Mouse (Mus musculus): ENCODE measurements around the gene 6430571L13Rik. TPM values are rescaled to one million over a fixed set of nuclear protein-coding genes. Genes with fewer than 3 reads are reported as not detected.
A peak's percentile ranks its signal among the peaks of the same experiment; 100 is the strongest.

The 6430571L13Rik gene
- polyA plus RNA-seq, 2 experiments: 0.07 TPM; not detected in 1

DNA sequence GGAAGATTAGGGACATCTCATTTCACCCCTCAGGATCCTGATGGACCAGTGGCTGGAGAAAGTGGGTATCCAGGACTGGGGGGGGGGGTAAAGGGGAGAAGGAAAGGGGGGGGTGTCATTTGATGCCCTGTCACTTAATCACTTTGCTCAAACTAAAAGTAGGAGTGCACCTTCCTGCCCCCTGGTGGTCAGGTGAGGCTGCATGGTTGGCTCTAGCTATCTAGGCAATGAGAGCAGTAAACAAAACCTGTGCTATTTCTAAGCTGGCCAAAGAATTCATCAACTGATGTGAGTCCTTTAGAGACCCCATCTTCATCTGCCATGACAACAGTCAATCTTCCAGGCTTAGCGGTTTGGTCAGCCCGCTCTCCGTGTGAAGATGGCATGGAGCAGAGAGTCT lies 46.3 kb downstream of the 6430571L13Rik start:
- Histone ChIP-seq H3K4me3 (ENCODE audit: insufficient read depth in 1 of 2, low read depth in 2 of 2, low read length in 2 of 2) (no peak overlapping the region), H3K4me2 (ENCODE audit: low read depth) (no peak overlapping the region), H3K27me3 (ENCODE audit: control insufficient read depth, insufficient read depth, low read length) (peaks cover 23% of the 10 kb centered on the region), H3K36me3 (replicated peaks; ENCODE audit: control insufficient read depth, insufficient read depth, low read depth) (no peaks in the 10 kb centered on the region), H3K9ac (replicated peaks) (no peak overlapping the region), H3K27ac (no peak overlapping the region), H3K9me3 (ENCODE audit: control insufficient read depth, low read length) (no peaks in the 10 kb centered on the region), H3K4me1 (replicated peaks; ENCODE audit: control insufficient read depth in 2 of 2, insufficient read depth in 2 of 2, low read length in 1 of 2) (no peaks in the 10 kb centered on the region)
- DNase-seq (ENCODE audit: low read depth in 3 of 3, low spot score in 3 of 3) (no peak), ATAC-seq (ENCODE audit: insufficient read depth) (0 out of 2 replicates have a peak, but pooled peaks have one; percentile 31)
- TF ChIP-seq EP300 (IDR thresholded peaks at IDR 0.05; ENCODE audit: low read depth) (no peak), CTCF (IDR thresholded peaks at IDR 0.05; ENCODE audit: low read depth) (peak; percentile 81)
- WGBS (ENCODE audit: insufficient replicate concordance): 45% methylated on average over 3 of the region's 3 CpGs

DNA sequence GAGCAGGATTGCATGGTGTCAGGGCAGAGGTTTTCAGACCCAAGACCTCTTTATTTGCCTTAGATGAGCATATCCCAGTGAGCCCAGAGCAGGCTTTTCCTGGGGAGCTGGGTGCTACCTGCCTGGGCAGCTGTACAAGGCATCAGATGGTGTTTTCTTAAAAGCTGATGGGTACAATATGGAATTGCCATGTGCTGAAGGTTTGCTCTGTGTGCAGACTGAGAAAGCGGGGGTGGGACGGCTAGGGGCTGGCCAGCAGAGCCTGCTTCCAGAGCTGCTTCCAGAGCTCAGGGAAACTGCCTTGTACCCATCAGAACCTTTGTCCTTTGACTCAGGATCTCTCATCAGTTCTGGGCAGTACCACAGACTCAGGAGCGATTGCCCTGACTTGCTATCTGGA lies 47.3 kb downstream of the 6430571L13Rik start:
- Histone ChIP-seq H3K27ac (no peak overlapping the region), H3K27me3 (ENCODE audit: control insufficient read depth, insufficient read depth, low read length) (peaks cover 13% of the 10 kb centered on the region), H3K4me2 (ENCODE audit: low read depth) (no peak overlapping the region), H3K4me3 (ENCODE audit: insufficient read depth in 1 of 2, low read depth in 2 of 2, low read length in 2 of 2) (no peak overlapping the region), H3K9ac (replicated peaks) (no peak overlapping the region), H3K9me3 (ENCODE audit: control insufficient read depth, low read length) (no peaks in the 10 kb centered on the region), H3K36me3 (replicated peaks; ENCODE audit: control insufficient read depth, insufficient read depth, low read depth) (no peaks in the 10 kb centered on the region), H3K4me1 (replicated peaks; ENCODE audit: control insufficient read depth in 2 of 2, insufficient read depth in 2 of 2, low read length in 1 of 2) (no peaks in the 10 kb centered on the region)
- DNase-seq (ENCODE audit: low read depth in 3 of 3, low spot score in 3 of 3) (no peak), ATAC-seq (ENCODE audit: insufficient read depth) (no peak)
- 75% methylated on average over 3 of the region's 3 CpGs for WGBS (ENCODE audit: insufficient replicate concordance)
- TF ChIP-seq EP300 (IDR thresholded peaks at IDR 0.05; ENCODE audit: low read depth) (no peak), CTCF (IDR thresholded peaks at IDR 0.05; ENCODE audit: low read depth) (no peak)

DNA sequence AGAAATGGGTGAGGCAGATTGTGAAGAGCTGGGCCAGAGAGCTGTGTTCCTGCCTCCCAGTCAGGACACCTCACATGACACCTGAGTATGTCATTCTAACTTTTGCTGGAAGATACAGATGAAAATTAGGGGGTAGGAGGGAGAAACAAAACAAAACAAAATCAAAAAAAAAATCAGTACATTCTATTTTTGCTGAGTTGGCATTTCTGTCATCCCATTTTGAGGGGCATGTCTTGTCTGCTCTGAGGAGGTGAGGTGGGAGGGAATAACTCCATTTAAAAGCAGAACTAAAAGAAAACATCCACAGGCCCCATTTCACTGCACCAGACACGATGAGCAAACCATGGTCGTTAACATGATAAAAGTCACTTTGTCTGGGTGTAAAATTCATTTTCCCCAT lies 47.9 kb downstream of the 6430571L13Rik start:
- Histone ChIP-seq H3K27ac (no peak overlapping the region), H3K36me3 (replicated peaks; ENCODE audit: control insufficient read depth, insufficient read depth, low read depth) (no peaks in the 10 kb centered on the region), H3K4me3 (ENCODE audit: insufficient read depth in 1 of 2, low read depth in 2 of 2, low read length in 2 of 2) (no peak overlapping the region), H3K4me1 (replicated peaks; ENCODE audit: control insufficient read depth in 2 of 2, insufficient read depth in 2 of 2, low read length in 1 of 2) (no peaks in the 10 kb centered on the region), H3K9ac (replicated peaks) (no peak overlapping the region), H3K27me3 (ENCODE audit: control insufficient read depth, insufficient read depth, low read length) (peaks cover 11% of the 10 kb centered on the region; the same call in 1 of the 2 replicates), H3K9me3 (ENCODE audit: control insufficient read depth, low read length) (no peaks in the 10 kb centered on the region), H3K4me2 (ENCODE audit: low read depth) (no peak overlapping the region)
- ATAC-seq (ENCODE audit: insufficient read depth) (no peak), DNase-seq (ENCODE audit: low read depth in 3 of 3, low spot score in 3 of 3) (no peak)
- TF ChIP-seq CTCF (IDR thresholded peaks at IDR 0.05; ENCODE audit: low read depth): no peak
- no peak for TF ChIP-seq EP300 (IDR thresholded peaks at IDR 0.05; ENCODE audit: low read depth)
- 33% methylated on average over 2 of the region's 2 CpGs for WGBS (ENCODE audit: insufficient replicate concordance)

DNA sequence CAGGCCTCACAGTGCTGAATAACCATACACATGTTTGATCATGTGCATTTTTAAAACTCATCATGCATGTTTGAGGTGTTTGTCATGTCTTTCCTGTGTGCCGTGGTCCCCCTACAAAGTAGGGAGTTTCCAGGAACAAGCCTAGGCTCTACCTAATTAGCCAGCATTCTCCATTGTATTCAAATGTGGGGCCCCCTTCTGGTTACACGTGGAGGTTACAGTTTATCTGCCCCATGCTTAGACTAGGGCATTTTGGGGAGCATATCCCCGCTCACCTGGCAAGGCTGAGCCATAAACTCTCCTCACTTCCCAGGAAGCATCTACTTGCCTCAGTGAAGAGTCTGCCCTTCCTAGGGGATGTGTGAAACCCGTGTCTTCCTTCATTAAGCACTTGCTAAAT lies 56.0 kb downstream of the 6430571L13Rik start:
- no peak for ATAC-seq (ENCODE audit: insufficient read depth)
- Histone ChIP-seq H3K9ac (replicated peaks) (no peak overlapping the region), H3K9me3 (ENCODE audit: control insufficient read depth, low read length) (no peaks in the 10 kb centered on the region), H3K4me1 (replicated peaks; ENCODE audit: control insufficient read depth in 2 of 2, insufficient read depth in 2 of 2, low read length in 1 of 2) (no peaks in the 10 kb centered on the region), H3K4me3 (ENCODE audit: insufficient read depth in 1 of 2, low read depth in 2 of 2, low read length in 2 of 2) (no peak overlapping the region), H3K36me3 (replicated peaks; ENCODE audit: control insufficient read depth, insufficient read depth, low read depth) (no peaks in the 10 kb centered on the region), H3K4me2 (ENCODE audit: low read depth) (no peak overlapping the region), H3K27ac (no peak overlapping the region), H3K27me3 (ENCODE audit: control insufficient read depth, insufficient read depth, low read length) (peaks cover 47% of the 10 kb centered on the region)
- TF ChIP-seq CTCF (IDR thresholded peaks at IDR 0.05; ENCODE audit: low read depth) (peak; percentile 53), EP300 (IDR thresholded peaks at IDR 0.05; ENCODE audit: low read depth) (no peak)
- no peak for DNase-seq (ENCODE audit: low read depth in 3 of 3, low spot score in 3 of 3)
- WGBS (ENCODE audit: insufficient replicate concordance): 17% methylated on average over 4 of the region's 4 CpGs

DNA sequence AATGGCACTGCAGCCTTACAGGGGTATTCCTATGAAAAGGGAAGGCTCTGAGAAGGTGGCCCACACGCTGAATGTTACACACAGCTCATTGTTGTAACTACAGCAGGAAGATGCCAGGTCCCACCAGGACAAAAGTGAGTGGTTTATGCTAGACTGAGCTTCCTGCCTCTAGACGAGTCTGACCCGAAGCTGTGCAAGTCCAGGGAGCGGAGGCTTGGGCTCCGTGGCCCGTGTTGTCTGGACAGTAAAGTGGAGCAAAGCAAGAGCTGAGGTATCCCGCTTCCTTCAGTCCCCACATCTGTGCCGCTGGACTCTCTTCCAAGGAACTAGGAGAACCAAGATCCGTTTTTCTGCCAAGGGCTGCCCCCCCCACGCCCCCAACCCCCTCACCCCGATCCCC lies 58.6 kb downstream of the 6430571L13Rik start:
- TF ChIP-seq EP300 (IDR thresholded peaks at IDR 0.05; ENCODE audit: low read depth) (no peak), CTCF (IDR thresholded peaks at IDR 0.05; ENCODE audit: low read depth) (no peak)
- no peak for DNase-seq (ENCODE audit: low read depth in 3 of 3, low spot score in 3 of 3)
- Histone ChIP-seq H3K27ac (no peak overlapping the region), H3K4me1 (replicated peaks; ENCODE audit: control insufficient read depth in 2 of 2, insufficient read depth in 2 of 2, low read length in 1 of 2) (no peaks in the 10 kb centered on the region), H3K9ac (replicated peaks) (no peak overlapping the region), H3K4me3 (ENCODE audit: insufficient read depth in 1 of 2, low read depth in 2 of 2, low read length in 2 of 2) (no peak overlapping the region), H3K27me3 (ENCODE audit: control insufficient read depth, insufficient read depth, low read length) (peaks cover 66% of the 10 kb centered on the region), H3K9me3 (ENCODE audit: control insufficient read depth, low read length) (no peaks in the 10 kb centered on the region), H3K4me2 (ENCODE audit: low read depth) (no peak overlapping the region), H3K36me3 (replicated peaks; ENCODE audit: control insufficient read depth, insufficient read depth, low read depth) (no peaks in the 10 kb centered on the region)
- WGBS (ENCODE audit: insufficient replicate concordance): 19% methylated on average over 11 of the region's 11 CpGs
- ATAC-seq (ENCODE audit: insufficient read depth): no peak

Measured in liver, embryonic 14.5 days (tissue).